Mouse (Mus musculus): Measurements from ENCODE around the gene Entpd1. TPM values are rescaled to one million over a fixed set of nuclear protein-coding genes. Genes with fewer than 3 reads are reported as not detected.
"Not testable (repeated sequence)": the region's sequence is repeated elsewhere in the genome, so short reads cannot be mapped to it uniquely, and the experiment has no call there.

Gene Entpd1
- polyA plus RNA-seq, 2 experiments: 7.4 to 9.8 TPM

GRCm38 (mm10) chr19:40601870-40602269, 10.3 kb upstream of the Entpd1 start:
- DNase-seq (ENCODE audit: low spot score) (no peak), ATAC-seq (ENCODE audit: low FRiP score, low read depth) (no peak)
- no peak overlapping the region for H3K4me3 ChIP-seq (replicated peaks; ENCODE audit: low read length)
- H3K4me2 ChIP-seq (replicated peaks; ENCODE audit: low read depth, low read length, severe bottlenecking): no peak overlapping the region
- no peaks in the 10 kb centered on the region for H3K4me1 ChIP-seq (ENCODE audit: control insufficient read depth, insufficient read depth, low read length)
- no peaks in the 10 kb centered on the region for H3K27me3 ChIP-seq (ENCODE audit: control insufficient read depth, insufficient read depth, low read length)
- no peak for TF ChIP-seq POLR2A (IDR thresholded peaks at IDR 0.05; ENCODE audit: borderline replicate concordance, extremely low read depth, insufficient read depth, insufficient read length)
- H3K9me3 ChIP-seq (ENCODE audit: control insufficient read depth, low read length): no peaks in the 10 kb centered on the region
- H3K36me3 ChIP-seq (ENCODE audit: control insufficient read depth, insufficient read depth, low read length): peaks cover 32% of the 10 kb centered on the region
- H3K27ac ChIP-seq (replicated peaks; ENCODE audit: low read depth, low read length): no peak overlapping the region
- 91% methylated on average over 3 of the region's 3 CpGs for WGBS
- no peak overlapping the region for H3K9ac ChIP-seq (ENCODE audit: low read depth, low read length, severe bottlenecking)

GRCm38 (mm10) chr19:40605189-40605588, 7.0 kb upstream of the Entpd1 start:
- 95% methylated on average over 9 of the region's 9 CpGs for WGBS
- ATAC-seq (ENCODE audit: low FRiP score, low read depth) (no peak), DNase-seq (ENCODE audit: low spot score) (no peak)
- no peak for TF ChIP-seq POLR2A (IDR thresholded peaks at IDR 0.05; ENCODE audit: borderline replicate concordance, extremely low read depth, insufficient read depth, insufficient read length)
- no peaks in the 10 kb centered on the region for H3K9me3 ChIP-seq (ENCODE audit: control insufficient read depth, low read length)
- no peak overlapping the region for H3K4me2 ChIP-seq (replicated peaks; ENCODE audit: low read depth, low read length, severe bottlenecking)
- no peak overlapping the region for H3K9ac ChIP-seq (ENCODE audit: low read depth, low read length, severe bottlenecking)
- no peak overlapping the region for H3K27ac ChIP-seq (replicated peaks; ENCODE audit: low read depth, low read length)
- peaks cover 47% of the 10 kb centered on the region for H3K36me3 ChIP-seq (ENCODE audit: control insufficient read depth, insufficient read depth, low read length)
- no peaks in the 10 kb centered on the region for H3K27me3 ChIP-seq (ENCODE audit: control insufficient read depth, insufficient read depth, low read length)
- H3K4me1 ChIP-seq (ENCODE audit: control insufficient read depth, insufficient read depth, low read length): no peaks in the 10 kb centered on the region
- no peak overlapping the region for H3K4me3 ChIP-seq (replicated peaks; ENCODE audit: low read length)

- H3K9me3 ChIP-seq (ENCODE audit: control insufficient read depth, low read length): no peaks in the 10 kb centered on the region
- H3K4me3 ChIP-seq (replicated peaks; ENCODE audit: low read length): no peak overlapping the region
- no peaks in the 10 kb centered on the region for H3K27me3 ChIP-seq (ENCODE audit: control insufficient read depth, insufficient read depth, low read length)
- H3K36me3 ChIP-seq (ENCODE audit: control insufficient read depth, insufficient read depth, low read length): peaks cover 35% of the 10 kb centered on the region
- 86% methylated on average over 6 of the region's 6 CpGs for WGBS
- no peak overlapping the region for H3K27ac ChIP-seq (replicated peaks; ENCODE audit: low read depth, low read length)
- peaks cover 4% of the 10 kb centered on the region; the same call in 1 of the 2 replicates for H3K4me1 ChIP-seq (ENCODE audit: control insufficient read depth, insufficient read depth, low read length)
- no peak for TF ChIP-seq POLR2A (IDR thresholded peaks at IDR 0.05; ENCODE audit: borderline replicate concordance, extremely low read depth, insufficient read depth, insufficient read length)
- DNase-seq (ENCODE audit: low spot score) (no peak), ATAC-seq (ENCODE audit: low FRiP score, low read depth) (no peak)
- H3K9ac ChIP-seq (ENCODE audit: low read depth, low read length, severe bottlenecking): no peak overlapping the region
- H3K4me2 ChIP-seq (replicated peaks; ENCODE audit: low read depth, low read length, severe bottlenecking): no peak overlapping the region
Observed at GRCm38 (mm10) chr19:40607676-40608075, 4.5 kb upstream of the Entpd1 start.

- H3K27ac ChIP-seq (replicated peaks; ENCODE audit: low read depth, low read length): no peak overlapping the region
- peaks cover 4% of the 10 kb centered on the region; the same call in 1 of the 2 replicates for H3K4me1 ChIP-seq (ENCODE audit: control insufficient read depth, insufficient read depth, low read length)
- H3K4me3 ChIP-seq (replicated peaks; ENCODE audit: low read length): no peak overlapping the region
- H3K4me2 ChIP-seq (replicated peaks; ENCODE audit: low read depth, low read length, severe bottlenecking): no peak overlapping the region
- ATAC-seq (ENCODE audit: low FRiP score, low read depth): no peak
- no peaks in the 10 kb centered on the region for H3K27me3 ChIP-seq (ENCODE audit: control insufficient read depth, insufficient read depth, low read length)
- TF ChIP-seq POLR2A (IDR thresholded peaks at IDR 0.05; ENCODE audit: borderline replicate concordance, extremely low read depth, insufficient read depth, insufficient read length): no peak
- H3K9ac ChIP-seq (ENCODE audit: low read depth, low read length, severe bottlenecking): no peak overlapping the region
- WGBS: 59% methylated on average over 7 of the region's 7 CpGs
- peak; percentile 9 for DNase-seq (ENCODE audit: low spot score)
- no peaks in the 10 kb centered on the region for H3K36me3 ChIP-seq (ENCODE audit: control insufficient read depth, insufficient read depth, low read length)
- H3K9me3 ChIP-seq (ENCODE audit: control insufficient read depth, low read length): no peaks in the 10 kb centered on the region
Observed at GRCm38 (mm10) chr19:40614811-40615210, 2.6 kb downstream of the Entpd1 start.

- no peak overlapping the region for H3K9ac ChIP-seq (ENCODE audit: low read depth, low read length, severe bottlenecking)
- DNase-seq (ENCODE audit: low spot score): no peak
- ATAC-seq (ENCODE audit: low FRiP score, low read depth): no peak
- TF ChIP-seq POLR2A (IDR thresholded peaks at IDR 0.05; ENCODE audit: borderline replicate concordance, extremely low read depth, insufficient read depth, insufficient read length): no peak
- no peak overlapping the region for H3K27ac ChIP-seq (replicated peaks; ENCODE audit: low read depth, low read length)
- WGBS: 67% methylated on average over 7 of the region's 7 CpGs
- peaks cover 2% of the 10 kb centered on the region; the same call in 1 of the 2 replicates for H3K4me1 ChIP-seq (ENCODE audit: control insufficient read depth, insufficient read depth, low read length)
- H3K4me2 ChIP-seq (replicated peaks; ENCODE audit: low read depth, low read length, severe bottlenecking): no peak overlapping the region
- no peaks in the 10 kb centered on the region for H3K27me3 ChIP-seq (ENCODE audit: control insufficient read depth, insufficient read depth, low read length)
- H3K9me3 ChIP-seq (ENCODE audit: control insufficient read depth, low read length): no peaks in the 10 kb centered on the region
- H3K4me3 ChIP-seq (replicated peaks; ENCODE audit: low read length): no peak overlapping the region
- H3K36me3 ChIP-seq (ENCODE audit: control insufficient read depth, insufficient read depth, low read length): no peaks in the 10 kb centered on the region
Observed at GRCm38 (mm10) chr19:40616021-40616420, 3.9 kb downstream of the Entpd1 start.

GRCm38 (mm10) chr19:40621616-40622015, 9.4 kb downstream of the Entpd1 start:
- WGBS: 52% methylated on average over 9 of the region's 26 CpGs
- not testable (repeated sequence) for H3K9me3 ChIP-seq (ENCODE audit: control insufficient read depth, low read length); H3K4me1 ChIP-seq (ENCODE audit: control insufficient read depth, insufficient read depth, low read length); H3K36me3 ChIP-seq (ENCODE audit: control insufficient read depth, insufficient read depth, low read length); H3K9ac ChIP-seq (ENCODE audit: low read depth, low read length, severe bottlenecking); H3K27me3 ChIP-seq (ENCODE audit: control insufficient read depth, insufficient read depth, low read length); H3K4me2 ChIP-seq (replicated peaks; ENCODE audit: low read depth, low read length, severe bottlenecking); ATAC-seq (ENCODE audit: low FRiP score, low read depth); H3K27ac ChIP-seq (replicated peaks; ENCODE audit: low read depth, low read length); H3K4me3 ChIP-seq (replicated peaks; ENCODE audit: low read length); DNase-seq (ENCODE audit: low spot score)

Measured in limb, embryonic 14.5 days (tissue).